Mouse (Mus musculus): ENCODE measurements around the gene 6030452D12Rik.

6030452D12Rik gene

GRCm38 (mm10) chr8:106516581-106516980 lies 16.3 kb downstream of the 6030452D12Rik start:
- peak; percentile 26 for DNase-seq (ENCODE audit: low read depth, low spot score)

GRCm38 (mm10) chr8:106518763-106519162 lies 18.4 kb downstream of the 6030452D12Rik start:
- DNase-seq (ENCODE audit: low read depth, low spot score): no peak

DNA sequence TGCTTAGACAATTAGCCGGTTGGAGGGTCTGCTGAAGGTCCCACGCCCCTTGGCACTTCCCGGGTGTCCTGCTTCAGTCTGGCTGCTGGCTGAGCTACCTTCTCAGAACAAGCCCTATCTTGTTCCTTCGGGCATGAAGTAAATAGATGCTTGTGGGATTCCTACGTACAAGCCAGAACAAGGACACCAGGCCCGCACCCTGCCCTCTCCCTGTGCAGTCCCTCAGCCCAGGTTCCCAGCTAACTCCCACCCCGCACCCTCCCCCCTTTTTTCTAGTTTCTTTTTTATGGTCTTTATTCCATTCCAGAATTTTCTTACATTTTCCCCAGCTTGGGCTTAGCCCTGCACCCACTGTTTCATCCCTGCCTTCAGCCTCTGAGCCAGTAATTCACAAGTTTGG lies 20.3 kb downstream of the 6030452D12Rik start:
- no peak for DNase-seq (ENCODE audit: low read depth, low spot score)

- DNase-seq (ENCODE audit: low read depth, low spot score): no peak
Measured at GRCm38 (mm10) chr8:106521845-106522244, 21.5 kb downstream of the 6030452D12Rik start.

- peak; percentile 30 for DNase-seq (ENCODE audit: low read depth, low spot score)
Measured at GRCm38 (mm10) chr8:106526725-106527124, 26.4 kb downstream of the 6030452D12Rik start.

GRCm38 (mm10) chr8:106527241-106528036 lies 27.1 kb downstream of the 6030452D12Rik start:
- peak; percentile 90 for DNase-seq (ENCODE audit: low read depth, low spot score)

DNA sequence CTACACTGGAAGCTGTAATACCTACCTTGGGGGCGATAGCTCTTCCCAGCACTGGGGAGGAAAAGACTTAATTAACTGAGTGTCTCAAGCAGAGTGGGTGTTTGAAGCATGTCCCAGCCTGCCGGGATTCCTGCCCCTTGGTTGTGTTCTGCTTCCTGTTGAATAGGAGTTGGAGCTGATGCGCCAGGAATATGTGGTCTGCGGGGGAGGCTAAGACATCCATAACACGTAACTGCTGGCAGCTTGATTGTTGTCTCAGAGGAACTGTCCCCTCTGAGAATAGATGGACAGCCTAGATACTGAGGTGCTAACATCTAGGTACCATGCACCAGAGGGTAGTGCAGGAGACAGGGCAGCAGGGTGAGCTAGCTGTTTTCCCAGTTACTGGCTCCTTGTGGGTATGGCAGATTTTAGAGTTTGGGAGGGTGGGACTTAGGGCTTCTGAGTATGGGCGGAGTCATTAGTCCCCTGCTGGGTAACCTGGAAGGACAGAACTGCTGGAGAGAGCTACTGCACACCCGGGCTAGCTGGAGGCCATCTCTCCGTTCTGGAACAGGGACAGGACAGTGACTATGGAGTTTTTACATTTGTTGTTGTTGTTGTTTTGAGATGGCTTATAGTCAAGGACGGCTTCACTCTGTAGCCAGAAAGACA lies 28.4 kb downstream of the 6030452D12Rik start:
- DNase-seq (ENCODE audit: low read depth, low spot score): peak; percentile 66

- DNase-seq (ENCODE audit: low read depth, low spot score): no peak
Measured at GRCm38 (mm10) chr8:106529885-106530482, 29.7 kb downstream of the 6030452D12Rik start.

DNA sequence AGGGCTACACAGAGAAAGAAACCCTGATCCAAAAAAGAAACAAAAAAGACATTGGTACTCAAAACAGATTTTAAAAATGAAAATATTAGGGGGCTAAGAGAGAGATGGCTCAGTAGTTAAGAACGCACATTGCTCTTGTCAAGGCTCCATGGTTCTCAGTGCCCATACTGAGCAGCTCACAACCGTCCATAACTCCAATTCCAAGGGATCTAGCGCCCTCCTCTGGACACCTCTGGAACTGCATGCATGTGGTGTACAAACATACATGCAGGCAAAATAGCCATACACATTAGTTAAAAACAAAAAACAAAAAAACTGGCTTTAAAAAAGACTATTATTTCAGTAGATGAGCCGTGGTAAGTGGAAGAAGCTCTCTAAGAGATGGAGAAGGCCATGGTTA lies 30.2 kb downstream of the 6030452D12Rik start:
- DNase-seq (ENCODE audit: low read depth, low spot score): peak; percentile 73

DNA sequence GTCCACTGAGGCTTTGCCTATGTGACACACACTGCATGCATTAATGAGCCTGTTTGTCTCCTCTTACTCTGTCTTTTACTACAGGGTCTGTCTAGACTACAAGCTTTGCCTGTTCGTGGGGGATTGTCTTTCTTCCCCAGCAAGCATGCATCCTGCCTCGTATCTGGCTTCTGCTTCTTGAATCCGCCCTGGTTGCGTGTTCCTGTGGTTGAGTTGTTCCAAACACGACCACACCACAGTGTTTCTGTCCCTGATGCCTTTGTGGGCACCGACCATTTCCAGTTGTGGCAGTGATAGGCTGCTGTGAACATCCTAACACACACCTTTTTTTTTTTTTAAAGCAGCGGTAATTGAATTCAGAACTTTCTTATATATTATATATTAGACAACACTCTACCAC lies 33.4 kb downstream of the 6030452D12Rik start:
- DNase-seq (ENCODE audit: low read depth, low spot score): no peak

DNA sequence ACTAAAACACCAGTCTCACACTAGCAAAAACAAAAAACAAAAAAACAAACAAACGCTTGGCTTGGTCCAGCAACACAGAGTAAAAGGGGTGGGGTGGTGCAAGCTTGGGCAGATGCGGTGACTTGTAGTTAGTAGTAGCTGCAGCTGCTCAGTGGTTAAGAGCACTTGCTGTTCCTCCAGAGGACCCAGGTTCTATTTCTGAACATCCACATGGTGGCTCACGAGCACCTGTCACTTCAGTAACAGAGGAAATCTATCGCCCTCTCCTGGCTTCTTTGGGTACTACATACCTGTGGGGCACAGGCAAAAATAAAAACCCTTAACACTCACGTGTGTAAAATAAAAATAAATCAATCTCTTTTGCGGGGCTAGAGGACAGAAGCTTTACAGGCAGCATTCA lies 34.1 kb downstream of the 6030452D12Rik start:
- DNase-seq (ENCODE audit: low read depth, low spot score): peak; percentile 89

DNA sequence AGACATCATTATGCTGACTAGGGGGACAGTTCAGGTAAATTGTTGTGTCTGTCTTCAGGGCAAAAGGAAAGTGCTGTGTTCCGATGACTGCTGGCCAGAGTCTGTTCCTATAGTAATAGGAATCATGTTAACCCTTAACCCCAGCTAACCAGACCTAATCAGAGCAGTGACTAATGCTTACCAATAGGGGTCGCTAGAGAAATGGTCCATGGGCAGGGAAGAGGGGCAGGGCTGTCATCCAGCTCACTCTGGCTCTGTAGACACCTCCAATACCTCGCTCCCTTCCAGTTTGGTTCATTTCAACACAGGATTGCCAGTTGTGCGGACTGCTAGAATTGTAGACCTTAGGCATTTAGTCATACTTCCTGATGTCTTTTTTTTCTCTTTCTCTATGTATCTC lies 35.1 kb downstream of the 6030452D12Rik start:
- DNase-seq (ENCODE audit: low read depth, low spot score): peak; percentile 78

GRCm38 (mm10) chr8:106539193-106539592 lies 38.9 kb downstream of the 6030452D12Rik start:
- no peak for DNase-seq (ENCODE audit: low read depth, low spot score)

GRCm38 (mm10) chr8:106541002-106541401 lies 40.7 kb downstream of the 6030452D12Rik start:
- DNase-seq (ENCODE audit: low read depth, low spot score): no peak

GRCm38 (mm10) chr8:106543043-106543442 lies 42.7 kb downstream of the 6030452D12Rik start:
- DNase-seq (ENCODE audit: low read depth, low spot score): no peak

DNA sequence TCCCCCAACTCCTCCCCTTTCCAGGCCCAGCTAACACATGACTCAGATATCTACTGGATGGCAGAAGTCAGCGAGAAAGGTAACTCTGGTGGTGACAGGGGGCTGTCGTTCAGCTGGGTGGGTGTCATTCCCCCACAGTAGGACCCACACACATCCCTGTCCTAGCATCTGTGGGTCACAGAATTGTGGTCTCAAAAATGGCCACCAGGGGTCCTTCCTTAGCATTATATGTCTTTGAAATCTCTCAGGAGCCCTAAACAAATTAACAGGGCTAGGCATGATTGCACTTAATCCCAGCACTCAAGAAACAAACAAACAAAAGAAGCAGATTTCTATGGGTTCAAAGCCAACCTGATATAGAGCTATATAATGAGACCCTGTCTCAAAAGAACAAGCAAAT lies 44.8 kb downstream of the 6030452D12Rik start:
- DNase-seq (ENCODE audit: low read depth, low spot score): no peak

- no peak for DNase-seq (ENCODE audit: low read depth, low spot score)
Measured at GRCm38 (mm10) chr8:106546746-106547145, 46.4 kb downstream of the 6030452D12Rik start.

- no peak for DNase-seq (ENCODE audit: low read depth, low spot score)
Measured at GRCm38 (mm10) chr8:106548366-106548936, 48.1 kb downstream of the 6030452D12Rik start.

DNA sequence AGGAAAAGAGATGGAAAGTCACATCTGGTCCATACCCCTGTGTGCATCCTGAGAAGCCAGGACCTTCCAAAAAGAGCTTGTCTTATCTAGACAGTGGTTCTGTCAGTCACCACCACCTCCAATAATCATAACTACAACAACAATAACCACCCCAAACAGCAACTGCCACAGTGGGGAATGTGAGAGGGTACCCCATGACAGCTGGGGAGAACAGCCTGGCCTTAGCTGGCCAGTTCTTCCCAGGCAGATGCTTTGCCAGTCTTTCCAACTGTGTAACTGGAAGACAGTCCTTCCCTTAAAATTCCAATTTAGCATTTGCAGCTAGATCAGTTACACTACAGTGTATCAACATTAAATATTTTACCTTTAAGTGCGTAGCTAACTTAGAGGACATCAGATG lies 50.6 kb downstream of the 6030452D12Rik start:
- no peak for DNase-seq (ENCODE audit: low read depth, low spot score)

DNA sequence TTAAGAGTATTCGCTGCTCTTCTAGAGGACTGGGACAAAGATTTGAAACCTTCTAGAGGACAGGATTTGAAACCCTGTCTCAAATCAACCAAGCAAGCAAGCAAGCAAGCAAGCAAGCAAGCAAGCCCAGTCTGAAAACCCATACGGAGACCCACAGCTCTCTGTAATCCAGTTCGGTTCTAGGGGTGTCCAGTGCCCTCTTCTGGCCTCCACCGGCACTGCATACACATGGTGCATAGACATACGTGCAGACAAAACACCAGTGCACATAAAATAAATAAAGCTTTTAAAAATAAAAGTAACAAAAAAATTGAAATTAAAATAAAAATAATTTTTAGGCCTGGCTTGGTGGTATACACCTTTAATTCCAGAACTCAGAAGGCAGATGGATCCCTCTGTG lies 53.7 kb downstream of the 6030452D12Rik start:
- DNase-seq (ENCODE audit: low read depth, low spot score): peak; percentile 82

DNA sequence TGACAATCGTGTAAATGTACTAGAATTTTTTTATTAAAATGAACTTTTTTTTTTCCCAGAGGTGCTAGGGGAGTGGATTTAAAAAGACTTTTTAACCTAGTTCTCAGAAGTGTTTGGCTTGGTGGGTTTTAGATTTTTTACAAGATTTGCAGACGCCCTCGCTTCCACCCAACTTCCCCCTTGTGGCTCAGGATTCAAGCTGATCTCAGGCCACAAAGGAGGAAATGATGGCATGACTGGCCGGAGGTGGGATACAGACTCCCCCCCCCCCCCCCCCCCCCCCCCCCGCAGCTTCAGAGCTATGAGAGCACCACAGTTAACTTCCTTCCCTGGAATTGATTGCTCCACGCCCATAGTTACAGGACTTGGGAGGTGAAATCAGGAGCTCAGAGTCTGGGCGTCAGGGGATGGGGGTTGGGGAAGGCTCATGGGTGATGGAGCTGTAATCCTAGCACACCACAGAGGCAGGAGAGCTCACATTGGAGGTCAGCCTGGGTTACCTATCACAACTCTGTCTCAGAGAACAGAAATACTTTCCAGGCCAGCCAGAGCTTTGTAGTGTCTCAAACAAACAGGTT lies 55.8 kb downstream of the 6030452D12Rik start:
- peak; percentile 60 for DNase-seq (ENCODE audit: low read depth, low spot score)
